Mouse (Mus musculus): ENCODE results near the gene Rpl37a. TPM values are rescaled to one million over a fixed set of nuclear protein-coding genes. Genes with fewer than 3 reads are reported as not detected.

Gene Rpl37a
- total RNA-seq (2021): 100 to 1,000 TPM; 932 to 993 TPM
- long read RNA-seq, experiment 1, transcript Rpl37a-201 (4 exons, 558 nt): major isoform, 62 of 64 reads
- long read RNA-seq, experiment 1, partial matches to known transcripts: 2 of 64 reads
- long read RNA-seq, experiment 1, other reads (novel, unspliced or antisense): 0 of 64 reads
- long read RNA-seq, experiment 2, transcript Rpl37a-201 (4 exons, 558 nt): major isoform, 287 of 291 reads
- long read RNA-seq, experiment 2, partial matches to known transcripts: 0 of 291 reads
- long read RNA-seq, experiment 2, other reads (novel, unspliced or antisense): 2 of 291 reads

DNA sequence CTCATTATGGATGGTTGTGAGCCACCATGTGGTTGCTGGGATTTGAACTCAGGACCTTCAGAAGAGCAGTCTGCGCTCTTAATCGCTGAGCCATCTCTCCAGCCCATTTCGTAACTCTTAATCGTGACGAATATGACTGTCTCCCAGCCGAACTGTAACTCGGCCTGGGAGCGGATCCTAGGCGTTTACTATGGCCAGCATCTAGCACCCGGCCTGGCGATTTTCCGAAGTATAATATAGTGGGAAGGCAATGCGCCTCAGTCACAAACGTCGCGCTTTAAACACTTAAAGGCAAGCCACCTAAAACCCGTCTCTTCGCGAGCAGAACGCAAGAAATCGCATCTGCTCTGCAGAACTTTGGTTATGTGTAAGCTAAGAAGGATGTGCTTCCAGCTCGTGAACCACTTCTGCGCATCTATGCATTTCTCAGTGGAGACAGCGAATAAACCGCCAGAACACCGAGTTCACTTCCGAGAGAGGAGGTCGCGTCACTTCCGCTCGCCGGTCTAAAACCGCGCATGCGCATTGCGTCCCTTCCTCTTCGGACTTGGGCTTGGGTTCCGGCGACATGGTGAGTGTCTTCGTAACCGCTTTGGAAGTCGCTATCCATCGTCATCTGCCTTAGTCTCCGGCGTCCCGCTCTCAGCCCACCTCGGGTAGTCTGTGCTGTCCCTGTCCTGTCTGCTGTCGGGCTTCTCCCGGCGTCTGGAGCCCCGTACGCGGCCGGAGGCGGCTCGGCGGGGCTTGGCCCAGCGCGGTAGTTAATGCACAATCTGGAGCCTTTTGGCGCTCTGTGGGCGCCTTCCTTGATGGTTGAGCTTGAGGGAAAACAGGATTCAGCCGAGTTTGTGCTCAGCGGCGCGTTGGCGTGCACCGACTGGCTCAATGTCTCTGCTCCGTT, at the start of gene Rpl37a:
Rpl37a (plus strand) TSS at position 538 of the 901 bp plus-strand sequence.
- DNase-seq (ENCODE audit: low spot score in 2 of 2): peak; percentile 91 to 93

DNA sequence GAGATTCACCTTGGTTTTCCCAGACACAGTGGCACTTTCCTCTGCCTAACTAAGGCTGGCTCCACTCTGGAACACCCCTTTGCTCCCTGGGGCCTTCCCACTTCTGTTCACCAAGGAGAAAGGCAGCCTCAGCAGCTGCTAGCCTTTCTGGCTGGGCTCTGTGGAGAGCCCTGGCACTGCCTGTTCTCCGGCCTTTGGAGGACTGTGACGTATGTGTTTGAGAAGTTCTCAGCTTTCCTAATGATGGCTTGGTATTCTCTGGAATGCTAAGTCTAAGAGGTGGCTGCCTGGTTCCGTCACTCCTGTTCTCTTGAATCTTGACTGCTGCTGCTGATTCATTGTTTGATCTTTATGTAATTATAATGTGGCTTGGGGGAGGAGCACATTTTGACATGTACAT, 38.0 kb upstream of the Rpl37a start:
- no peak for DNase-seq (ENCODE audit: low spot score in 2 of 2)

DNA sequence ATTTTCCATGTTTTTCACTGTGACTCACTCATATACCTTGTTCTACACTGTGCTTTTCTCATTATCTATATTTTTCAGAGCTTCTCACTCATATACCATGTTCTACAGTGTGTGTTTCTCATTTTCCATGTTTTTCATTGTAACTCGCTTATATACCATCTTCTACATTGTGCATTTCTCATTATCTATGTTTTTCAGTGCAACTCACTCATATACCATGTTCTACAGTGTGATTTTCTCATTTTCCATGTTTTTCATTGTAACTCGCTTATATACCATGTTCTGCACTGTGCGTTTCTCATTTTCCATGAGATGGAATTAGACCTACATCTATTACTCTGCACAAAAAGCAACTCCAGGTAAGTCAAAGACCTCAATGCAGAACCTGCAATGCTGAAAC, 14.8 kb upstream of the Rpl37a start:
- DNase-seq (ENCODE audit: low spot score in 2 of 2): no peak

DNA sequence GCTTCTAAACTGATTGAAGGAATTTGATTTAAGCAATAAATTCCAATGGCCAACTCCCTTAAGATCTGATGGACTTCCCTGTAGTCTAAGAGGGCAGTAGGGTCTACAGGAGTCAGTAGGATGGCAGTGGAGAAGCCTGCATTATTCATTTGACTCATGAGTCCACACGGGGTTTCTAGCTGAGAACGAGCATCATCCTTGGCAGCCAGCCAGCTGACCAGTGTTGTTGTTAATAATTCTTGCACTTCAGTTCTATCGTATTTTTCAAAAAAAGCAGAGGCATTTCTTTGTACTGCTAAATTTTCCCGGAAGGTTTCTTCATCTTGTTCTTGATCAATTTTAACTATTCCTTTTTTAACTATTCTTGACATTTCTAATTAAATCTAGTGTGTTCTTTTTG, 12.4 kb upstream of the Rpl37a start:
- DNase-seq (ENCODE audit: low spot score in 2 of 2): peak in 1 of 2 experiments; percentile 29

DNA sequence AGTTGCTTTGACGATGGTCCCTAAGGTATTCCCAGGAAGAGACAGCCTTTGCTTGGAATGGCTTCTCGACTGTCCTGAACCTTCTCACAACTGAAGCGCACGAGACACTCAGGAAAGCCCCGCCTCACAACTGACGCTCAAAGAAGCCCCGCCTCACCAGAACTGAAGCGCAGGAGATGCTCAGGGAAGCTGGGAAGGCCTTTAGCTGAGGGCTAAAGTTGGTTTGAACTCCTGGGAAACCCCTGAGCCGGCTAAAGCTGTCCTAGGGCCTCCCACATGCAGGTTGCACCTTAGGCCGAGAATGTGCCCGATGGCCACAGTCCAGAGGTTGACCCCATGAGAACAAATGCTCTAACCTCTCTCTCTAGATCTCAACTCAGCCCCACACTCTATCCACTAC, 10.6 kb upstream of the Rpl37a start, which contains the start of gene Ankar:
Ankar (minus strand) TSS at position 101 of the 400 bp plus-strand sequence.
- DNase-seq (ENCODE audit: low spot score in 2 of 2): no peak

DNA sequence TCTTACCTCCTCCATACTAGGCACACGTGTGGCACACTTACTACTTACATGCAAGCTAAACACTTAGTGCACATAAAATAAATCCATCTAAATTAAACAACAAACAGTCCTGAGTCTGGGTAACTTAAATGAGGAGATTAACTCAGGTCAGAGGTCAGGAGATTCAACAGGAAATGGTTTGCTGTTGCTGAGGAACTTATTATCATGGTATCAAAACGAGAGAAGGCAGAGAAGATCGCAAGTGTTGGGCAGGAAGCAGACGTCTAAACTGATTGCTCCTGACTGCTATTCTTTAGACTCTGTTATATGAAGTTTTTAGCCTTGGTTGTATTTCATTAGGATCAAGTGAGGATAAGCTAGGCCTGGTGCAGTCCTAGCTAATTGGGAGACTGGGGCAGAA, 3.6 kb upstream of the Rpl37a start:
- DNase-seq (ENCODE audit: low spot score in 2 of 2): no peak

DNA sequence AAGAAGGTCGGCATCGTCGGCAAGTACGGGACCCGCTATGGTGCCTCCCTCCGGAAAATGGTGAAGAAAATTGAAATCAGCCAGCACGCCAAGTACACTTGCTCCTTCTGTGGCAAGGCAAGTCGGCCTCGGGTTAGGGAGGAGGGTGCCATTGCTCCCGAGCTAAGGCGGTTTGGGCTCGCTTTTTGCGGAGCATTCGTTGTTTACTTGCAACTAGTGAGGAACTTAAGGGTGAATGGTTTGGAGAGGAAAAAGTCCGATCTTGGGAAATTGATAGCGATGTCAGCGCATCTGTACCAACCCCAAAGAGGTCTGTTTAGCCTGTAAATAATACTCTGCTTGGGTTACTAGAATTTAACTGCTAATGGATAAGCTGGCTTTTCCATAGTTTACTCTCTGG, 594 bp downstream of the Rpl37a start:
- peak in 1 of 2 experiments; percentile 27 for DNase-seq (ENCODE audit: low spot score in 2 of 2)

DNA sequence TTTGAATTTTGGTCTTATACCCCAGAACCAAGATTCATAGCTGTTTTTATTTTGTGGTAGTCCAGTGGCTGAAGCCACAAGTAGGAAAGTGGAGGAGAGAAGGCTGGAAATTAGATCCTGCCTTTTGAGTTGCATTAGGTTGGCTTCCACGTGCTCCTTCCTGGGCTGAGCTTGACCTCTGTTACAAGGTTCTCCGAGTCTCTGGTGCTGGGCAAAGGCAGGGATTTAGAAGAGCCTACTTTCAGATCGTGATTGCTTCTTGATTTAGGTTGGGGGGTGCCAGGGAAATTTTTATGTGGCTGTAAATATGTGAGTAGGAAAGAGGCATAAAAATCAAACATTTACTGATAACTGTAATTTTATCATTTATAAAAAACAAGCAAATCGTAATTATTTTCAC, 3.5 kb downstream of the Rpl37a start:
- DNase-seq (ENCODE audit: low spot score in 2 of 2): no peak

DNA sequence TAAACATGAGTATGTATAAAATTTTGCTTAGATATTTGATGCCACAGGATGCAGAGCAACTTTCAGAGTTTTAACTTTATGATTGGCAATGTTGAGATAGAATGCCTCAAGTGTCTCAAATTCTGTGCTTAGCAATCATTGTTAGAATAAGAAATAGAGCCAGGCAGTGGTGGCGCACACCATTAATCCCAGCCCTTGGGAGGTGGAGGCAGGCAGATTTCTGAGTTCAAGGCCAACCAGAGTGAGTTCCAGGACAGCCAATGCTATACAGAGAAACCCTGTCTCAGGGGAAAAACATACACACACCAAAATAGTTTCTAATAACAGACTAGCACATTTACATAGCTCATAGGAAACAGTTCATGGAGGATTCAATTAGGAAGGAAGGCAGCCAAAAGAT, 4.0 kb downstream of the Rpl37a start:
- no peak for DNase-seq (ENCODE audit: low spot score in 2 of 2)

DNA sequence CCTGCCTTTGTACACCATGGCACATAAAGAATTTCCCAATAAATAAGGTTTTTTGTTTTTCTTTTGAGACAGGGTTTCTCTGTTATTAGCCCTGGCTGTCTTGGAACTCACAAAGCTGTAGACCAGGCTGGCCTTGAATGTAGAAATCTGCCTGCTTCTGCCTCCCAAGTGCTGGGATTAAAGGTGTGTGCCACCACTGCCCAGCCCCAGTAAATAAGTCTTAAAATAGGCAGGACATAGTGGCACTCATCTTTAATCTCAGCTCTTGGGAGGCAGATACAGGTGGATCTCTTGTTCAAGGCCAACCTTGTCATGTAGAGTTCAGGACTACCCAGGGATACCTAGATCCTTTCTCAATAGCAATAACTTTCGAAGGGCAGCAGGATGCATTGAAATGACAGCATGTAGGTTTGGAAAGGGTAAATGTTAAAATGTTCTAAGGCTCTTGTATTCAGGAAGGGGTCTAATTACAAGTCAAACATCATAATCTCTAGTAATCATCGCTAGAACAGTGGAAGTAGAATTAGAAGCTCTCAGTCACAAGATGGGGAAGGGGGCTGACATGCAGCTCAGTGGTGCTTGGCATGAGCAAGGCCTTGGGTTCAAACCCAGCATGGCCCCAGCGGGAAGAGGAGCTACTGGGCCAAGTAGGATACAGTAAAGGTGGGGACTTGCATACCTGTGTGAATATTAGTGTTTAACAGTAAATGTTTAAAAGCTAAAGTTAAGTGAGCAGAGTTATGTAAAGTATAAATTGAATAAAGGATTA, 4.7 kb downstream of the Rpl37a start:
- no peak for DNase-seq (ENCODE audit: low spot score in 2 of 2)

DNA sequence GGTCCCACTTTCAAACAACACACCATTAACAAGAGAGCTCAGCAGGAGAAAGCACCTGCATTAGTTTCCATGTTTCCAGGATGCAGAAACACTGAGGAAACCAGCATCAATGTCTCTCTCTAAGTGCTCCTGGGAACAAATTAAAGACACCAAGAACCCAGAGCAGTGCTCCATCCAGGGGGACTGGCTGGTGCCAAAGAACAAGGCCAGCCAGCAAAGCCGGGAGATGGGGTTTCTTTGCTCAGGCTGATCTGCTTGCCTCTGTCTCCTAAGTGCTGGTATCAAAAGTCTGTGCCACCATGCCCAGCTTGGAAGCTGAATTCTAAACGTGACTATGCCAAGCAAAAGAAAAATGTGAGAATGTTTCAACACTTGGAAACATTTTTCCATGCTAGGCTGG, 5.3 kb downstream of the Rpl37a start:
- DNase-seq (ENCODE audit: low spot score in 2 of 2): no peak

DNA sequence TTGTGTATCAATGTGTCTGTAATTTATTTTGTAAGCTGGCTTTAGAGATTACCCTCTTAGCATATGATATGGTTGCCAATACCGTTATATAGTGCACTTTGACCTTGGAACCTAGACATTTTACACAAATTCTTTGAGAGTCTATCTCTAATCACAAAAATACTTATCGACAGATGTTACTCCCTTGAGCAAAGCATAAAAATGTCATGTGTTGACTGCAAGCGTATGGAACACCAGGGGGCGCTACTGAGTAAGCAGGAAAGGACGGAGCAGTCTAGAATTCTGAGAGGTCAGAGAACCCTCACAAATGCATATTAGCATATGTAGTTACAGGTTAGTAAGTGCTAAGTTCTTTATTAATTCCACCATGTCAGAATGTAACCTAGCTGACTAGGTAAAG, 5.8 kb downstream of the Rpl37a start:
- peak; percentile 69 to 77 for DNase-seq (ENCODE audit: low spot score in 2 of 2)

DNA sequence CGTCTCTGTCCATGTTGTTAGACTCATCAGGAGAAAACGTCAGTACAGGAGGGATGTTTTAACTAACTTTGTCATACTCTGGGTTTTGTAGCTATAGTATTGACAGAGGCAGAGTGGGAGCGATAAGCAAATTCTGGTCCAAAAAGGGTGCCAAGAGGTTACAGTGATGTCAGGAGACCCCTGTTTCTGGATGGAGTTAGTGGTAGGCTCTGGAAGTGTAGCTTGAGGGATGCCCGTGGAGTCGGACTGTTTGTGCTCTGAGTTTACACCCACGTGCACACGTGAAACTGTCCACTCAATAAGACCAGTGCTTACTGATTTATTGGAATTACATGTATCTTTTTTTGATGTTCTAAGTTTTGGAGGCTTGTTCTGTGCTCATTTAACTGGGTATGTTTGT, 6.5 kb downstream of the Rpl37a start:
- DNase-seq (ENCODE audit: low spot score in 2 of 2): no peak

DNA sequence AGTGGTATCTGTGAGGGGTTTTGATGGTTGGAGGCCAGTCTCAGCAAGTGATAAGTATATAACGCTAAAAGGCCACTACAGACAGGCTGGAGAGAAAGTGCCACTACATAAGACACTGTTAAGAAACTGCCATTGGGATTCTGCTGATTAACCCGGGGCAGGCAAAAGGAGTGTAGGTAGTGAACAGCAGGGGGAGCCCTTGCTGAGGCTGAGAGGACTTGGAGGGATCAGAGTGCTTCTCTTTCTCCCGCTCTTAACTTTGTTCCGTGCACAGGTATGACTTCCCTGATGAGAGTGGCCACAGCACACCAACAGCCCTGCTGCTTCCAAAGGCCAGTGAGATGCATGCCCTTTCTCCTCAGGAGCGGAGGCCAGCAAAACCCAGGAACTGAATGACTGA, 7.8 kb downstream of the Rpl37a start:
- peak; percentile 43 to 59 for DNase-seq (ENCODE audit: low spot score in 2 of 2)

DNA sequence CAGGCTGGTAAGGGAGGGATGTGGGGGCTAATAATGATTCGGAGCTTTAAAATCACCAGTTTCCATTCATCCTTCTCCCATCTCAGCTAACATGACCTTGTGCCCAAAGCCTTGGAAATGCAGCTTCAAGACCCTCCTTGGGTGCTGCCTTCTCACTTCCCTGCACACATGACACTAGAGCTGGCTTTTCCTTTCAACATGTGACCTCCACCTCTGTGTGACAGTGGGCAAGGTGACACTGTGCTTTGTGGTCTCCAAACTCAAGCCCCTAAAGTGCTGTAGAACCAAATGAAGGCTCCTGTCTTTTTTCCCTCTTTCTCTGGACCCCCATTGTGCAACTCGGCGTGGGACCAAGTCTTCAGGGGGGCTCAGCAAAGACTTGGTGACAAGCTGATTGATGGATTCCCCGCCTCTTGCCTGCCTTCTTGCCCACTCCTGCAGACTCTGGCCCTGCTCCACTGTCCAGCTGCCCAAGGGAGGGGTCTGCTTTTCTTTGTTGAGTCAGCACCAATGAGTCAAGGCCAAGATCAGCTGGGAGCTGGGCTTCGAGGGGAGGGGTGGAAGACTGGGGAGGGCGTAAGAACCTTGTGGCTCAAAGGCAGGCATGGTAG, 9.1 kb downstream of the Rpl37a start:
- DNase-seq (ENCODE audit: low spot score in 2 of 2): no peak

DNA sequence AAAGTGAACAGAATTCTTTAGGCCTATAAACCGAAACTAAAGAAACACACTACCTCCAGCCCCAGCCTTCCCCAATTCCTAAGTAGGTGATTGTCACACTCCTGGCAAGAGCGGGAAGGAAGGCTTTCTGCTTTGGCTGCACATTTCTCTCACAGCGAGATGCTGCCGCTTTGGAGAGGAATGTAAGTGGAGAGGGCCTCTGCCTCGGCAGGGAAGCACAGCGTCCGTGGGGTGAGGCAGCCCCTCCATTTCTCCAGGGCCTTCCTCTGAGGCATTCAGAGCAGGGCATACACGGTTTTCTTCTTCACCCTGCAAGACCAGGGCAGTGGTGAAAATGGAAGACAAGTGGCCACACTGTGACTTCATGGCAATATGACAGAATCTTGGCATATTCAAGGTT, 11.6 kb downstream of the Rpl37a start:
- DNase-seq (ENCODE audit: low spot score in 2 of 2): no peak

DNA sequence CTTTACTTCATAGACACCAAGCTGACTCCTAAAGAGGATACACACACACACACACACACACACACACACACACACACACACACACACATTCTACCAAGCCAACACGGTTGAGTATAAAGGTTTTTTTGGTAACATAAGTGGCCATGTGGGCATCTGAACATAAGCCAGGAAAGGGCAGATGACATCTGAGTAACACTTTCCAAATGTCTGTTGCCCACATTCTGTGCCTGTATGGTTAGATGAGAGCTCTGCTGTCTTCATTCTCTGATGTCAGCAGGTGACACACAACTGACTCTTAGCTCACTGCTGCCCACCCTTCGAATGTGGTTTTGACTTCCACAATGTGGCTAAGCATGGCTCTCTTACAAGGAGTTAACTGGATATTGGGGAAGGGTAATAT, 13.3 kb downstream of the Rpl37a start:
- no peak for DNase-seq (ENCODE audit: low spot score in 2 of 2)

DNA sequence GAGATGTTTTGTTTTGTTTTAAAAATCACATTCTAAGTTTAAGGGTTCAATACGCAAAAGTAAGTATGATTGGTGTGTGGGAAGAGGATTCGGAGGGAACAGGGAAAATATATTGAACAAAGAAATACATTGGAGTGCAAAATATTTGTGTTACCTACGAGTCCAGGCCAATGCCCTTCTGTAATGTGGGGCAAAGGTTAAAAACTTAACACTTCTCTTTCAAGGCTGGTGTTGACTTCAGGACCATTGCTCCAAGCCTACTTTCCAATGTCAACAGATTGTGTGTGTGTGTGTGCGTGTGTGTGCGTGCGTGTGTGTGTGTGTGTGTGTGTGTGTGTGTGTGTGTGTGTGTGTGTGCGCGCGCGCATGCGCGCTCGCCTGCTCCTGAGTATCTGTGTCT, 14.9 kb downstream of the Rpl37a start:
- DNase-seq (ENCODE audit: low spot score in 2 of 2): no peak

DNA sequence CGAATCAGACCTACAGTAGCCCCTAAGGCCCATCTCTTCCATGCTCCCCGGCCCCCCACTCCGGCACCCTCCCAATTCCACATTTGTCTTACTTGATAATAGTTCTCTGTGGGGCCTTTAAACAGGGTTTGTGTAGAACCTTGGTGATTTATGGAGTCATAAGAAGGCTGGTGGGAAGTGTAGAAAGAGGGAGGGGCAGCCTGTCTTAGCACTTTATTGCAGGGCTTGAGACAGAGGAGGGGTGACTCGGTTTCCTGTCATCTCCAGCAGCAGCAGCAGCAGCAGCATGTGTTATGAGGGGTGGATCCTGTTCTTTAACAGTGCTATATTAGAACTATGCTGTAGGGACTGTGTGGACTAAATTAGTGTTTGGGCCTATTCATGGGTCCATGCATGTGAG, 17.7 kb downstream of the Rpl37a start:
- DNase-seq (ENCODE audit: low spot score in 2 of 2): no peak

DNA sequence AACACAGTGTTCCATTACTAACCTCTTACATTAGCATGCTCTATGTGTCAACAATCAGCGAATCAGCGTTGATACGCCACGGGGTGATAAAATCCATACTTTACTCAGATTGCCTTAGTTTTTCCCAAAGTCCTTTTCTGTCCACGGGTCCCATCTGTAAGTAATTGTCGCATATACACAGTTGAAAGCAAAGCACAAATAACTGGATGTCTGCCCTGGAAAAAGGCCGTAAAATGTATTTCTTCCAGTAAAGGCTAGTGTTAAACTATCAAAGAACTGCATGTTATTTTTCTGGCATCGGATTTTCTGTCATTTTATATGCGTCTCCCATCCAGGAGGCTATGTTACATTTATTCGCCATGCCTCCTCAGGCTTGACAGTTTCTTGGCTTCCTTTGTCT, 19.0 kb downstream of the Rpl37a start:
- DNase-seq (ENCODE audit: low spot score in 2 of 2): no peak

DNA sequence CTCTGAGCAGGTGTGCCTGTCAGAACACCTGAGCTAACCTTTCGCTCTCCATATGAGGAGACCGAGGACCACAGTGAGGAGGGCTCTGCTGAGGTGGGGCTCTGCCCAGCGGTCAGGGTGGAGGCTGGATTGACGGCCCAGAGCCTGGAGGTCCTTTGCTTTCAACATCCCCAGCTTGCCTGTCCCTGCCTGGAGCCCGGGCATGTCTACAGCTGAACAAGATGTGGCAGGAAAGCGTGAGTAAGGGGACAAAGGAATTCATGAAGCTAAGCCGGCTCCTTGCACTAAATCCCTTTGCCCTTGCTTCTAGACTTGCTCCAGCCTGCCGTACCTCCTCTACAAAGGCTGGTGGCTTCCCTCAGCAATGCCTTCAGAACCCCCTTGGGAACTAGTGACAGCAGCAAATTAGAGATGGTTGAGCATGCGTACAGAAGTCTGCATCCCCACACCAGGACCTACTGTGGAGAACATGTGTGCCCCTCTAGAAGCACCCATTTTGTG, 22.2 kb downstream of the Rpl37a start:
- DNase-seq (ENCODE audit: low spot score in 2 of 2): no peak
